In the genomic region with DNA sequence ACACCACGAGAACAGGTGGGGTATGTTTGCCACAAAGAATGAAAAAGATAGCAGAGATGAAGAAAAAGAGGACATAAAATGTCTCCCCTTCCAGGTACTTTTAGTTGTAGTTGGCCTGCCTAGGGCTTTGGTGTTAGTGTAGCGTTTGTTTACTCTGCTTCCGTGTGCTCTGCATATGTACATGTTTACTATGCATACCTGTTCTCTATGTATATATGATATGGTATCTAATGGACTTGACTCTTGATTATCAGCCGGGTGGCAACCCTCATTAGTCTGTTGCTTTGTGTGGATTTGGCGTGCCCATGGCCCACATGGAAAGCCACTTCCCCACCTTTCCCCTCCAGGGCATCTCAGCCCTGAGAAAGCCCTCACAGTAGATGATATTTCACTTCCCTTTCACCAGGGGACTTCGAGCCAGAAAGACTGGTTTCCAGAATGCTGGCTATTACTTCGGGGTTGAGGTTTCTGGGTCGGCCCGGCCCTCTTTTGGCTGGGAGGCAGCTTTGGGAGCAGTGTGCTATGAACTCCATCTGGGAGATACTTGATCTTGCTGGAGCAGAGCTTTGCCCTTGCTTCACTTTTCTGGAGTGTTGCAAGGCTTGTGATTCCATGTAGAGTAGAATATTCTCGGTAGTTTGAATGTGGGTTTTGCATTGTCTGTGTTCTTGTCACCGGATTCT, we compare ENCODE assay signal across 10 mouse cellular contexts. TPM values are rescaled to one million over a fixed set of nuclear protein-coding genes. Genes with fewer than 3 reads are reported as not detected.
A peak's percentile ranks its signal among the peaks of the same experiment; 100 is the strongest.
DNase-seq lines count a peak whose midpoint lies in the region; ATAC-seq lines count a peak whose summit lies in the region.
"Had no signal": no experiment of that assay in that cellular context is flagged by ENCODE, and none has a peak within 500 bp of the region (broad histone marks: within the 10 kb centered on the region; RNA-seq: fewer than 3 reads in every experiment).

No protein-coding gene starts in this region.

- ATAC-seq in embryonic facial prominence, embryonic 15.5 days (ENCODE audit: insufficient number of reproducible peaks, low FRiP score, low TSS enrichment, low read depth) = no peak
- peak; percentile 69; the same call in 1 of the 2 replicates for ATAC-seq in stomach, embryonic 16.5 days (ENCODE audit: insufficient read depth, low FRiP score)
- no peak for ATAC-seq in megakaryocyte, adult 5-6 weeks (ENCODE audit: poor library complexity, severe bottlenecking)

- H3K4me2 ChIP-seq in embryonic facial prominence, embryonic 15.5 days (replicated peaks) = no peak overlapping the region
- no peak overlapping the region for H3K4me2 ChIP-seq in stomach, embryonic 16.5 days (ENCODE audit: low read depth, low read length)
- H3K4me2 ChIP-seq: liver, embryonic 13.5 days had no signal

- 0 out of 2 replicates have a peak overlapping the region, but pooled peaks have one; percentile 4 for H3K27ac ChIP-seq in embryonic facial prominence, embryonic 15.5 days (replicated peaks)
- H3K27ac ChIP-seq in stomach, embryonic 16.5 days (ENCODE audit: low read length) = peak overlapping the region; percentile 14
- H3K27ac ChIP-seq: liver, embryonic 13.5 days had no signal

- H3K9ac ChIP-seq in embryonic facial prominence, embryonic 15.5 days = no peak overlapping the region
- H3K9ac ChIP-seq in stomach, embryonic 16.5 days (ENCODE audit: low read length) = no peak overlapping the region
- H3K9ac ChIP-seq: liver, embryonic 13.5 days had no signal

- no peaks in the 10 kb centered on the region for H3K27me3 ChIP-seq in embryonic facial prominence, embryonic 15.5 days
- H3K27me3 ChIP-seq in stomach, embryonic 16.5 days (ENCODE audit: control insufficient read depth, insufficient read depth, low read length) = no peaks in the 10 kb centered on the region
- H3K27me3 ChIP-seq: liver, embryonic 13.5 days had no signal

- DNase-seq in kidney, postnatal 14 days = peak; percentile 33
- no peak for DNase-seq in kidney, adult 9 months
- peak; percentile 35 to 36 for DNase-seq in heart, postnatal 10 days
- no peak for DNase-seq in thymus, postnatal 10 days (ENCODE audit: low spot score in 2 of 2)
- DNase-seq: layer of hippocampus, adult 9-11 months; liver, embryonic 13.5 days; right cerebral cortex, adult 18-20 months had no signal

- H3K36me3 ChIP-seq in embryonic facial prominence, embryonic 15.5 days = peaks cover 9% of the 10 kb centered on the region
- H3K36me3 ChIP-seq in stomach, embryonic 16.5 days (ENCODE audit: control insufficient read depth, insufficient read depth, low read length) = no peaks in the 10 kb centered on the region

- H3K4me1 ChIP-seq in embryonic facial prominence, embryonic 15.5 days = no peaks in the 10 kb centered on the region
- H3K4me1 ChIP-seq in stomach, embryonic 16.5 days (ENCODE audit: control insufficient read depth, insufficient read depth, low read length) = peaks cover 5% of the 10 kb centered on the region; the same call in 1 of the 2 replicates
- H3K4me1 ChIP-seq: liver, embryonic 13.5 days had no signal

- no peaks in the 10 kb centered on the region for H3K9me3 ChIP-seq in embryonic facial prominence, embryonic 15.5 days (replicated peaks)
- no peaks in the 10 kb centered on the region for H3K9me3 ChIP-seq in stomach, embryonic 16.5 days (replicated peaks; ENCODE audit: control insufficient read depth, low read length)
- H3K9me3 ChIP-seq: liver, embryonic 13.5 days had no signal

- no peak overlapping the region for H3K4me3 ChIP-seq in embryonic facial prominence, embryonic 15.5 days (replicated peaks)
- no peak overlapping the region for H3K4me3 ChIP-seq in stomach, embryonic 16.5 days (replicated peaks; ENCODE audit: low read length)
- H3K4me3 ChIP-seq: liver, embryonic 13.5 days had no signal

- 67% methylated on average over 11 of the region's 11 CpGs for WGBS in embryonic facial prominence, embryonic 15.5 days
- WGBS in stomach, embryonic 16.5 days = 60% methylated on average over 11 of the region's 11 CpGs

- intact Hi-C loops in heart, postnatal 10 days (cut with DNase I) = no loop called here

RNA-seq across cellular contexts. Expression of gene Drc1, which starts 9.4 kb away (rescaled TPM):
- 4.4 and 8.5 TPM in 2 replicates for polyA plus RNA-seq in embryonic facial prominence, embryonic 15.5 days (2015; fragmentation: Nextera tagmentation; extraction: Ambion mirVana)
- under 1 TPM; 0.10 to 0.53 TPM for total RNA-seq in heart, postnatal 10 days (2021)
- polyA plus RNA-seq in stomach, embryonic 16.5 days (2015; fragmentation: Nextera tagmentation; extraction: Ambion mirVana) = 0.59 and 1.4 TPM in 2 replicates
- 0.11 TPM in 1 of 2 replicates, not detected in the other for total RNA-seq in megakaryocyte, adult 5-6 weeks (2015)
- 0.28 TPM in 1 of 2 replicates, not detected in the other for total RNA-seq in megakaryocyte, adult 5-6 weeks (2017)

RNA-seq across cellular contexts. Expression of gene Selenoi, which starts 39.4 kb away (rescaled TPM):
- 16.0 and 17.5 TPM in 2 replicates for polyA plus RNA-seq in embryonic facial prominence, embryonic 15.5 days (2015; fragmentation: Nextera tagmentation; extraction: Ambion mirVana)
- total RNA-seq in heart, postnatal 10 days (2021) = 10 to 100 TPM; 17.4 to 19.8 TPM
- polyA plus RNA-seq in stomach, embryonic 16.5 days (2015; fragmentation: Nextera tagmentation; extraction: Ambion mirVana) = 21.4 and 26.7 TPM in 2 replicates
- 16.1 and 17.2 TPM in 2 replicates for total RNA-seq in megakaryocyte, adult 5-6 weeks (2015)
- 29.2 and 37.1 TPM in 2 replicates for total RNA-seq in megakaryocyte, adult 5-6 weeks (2017)

Comparison
In these comparisons a context has a peak if more than half of its experiments do, and no peak if none do; other contexts are left out.
1. DNase-seq: peak in kidney, postnatal 14 days (single experiment) and heart, postnatal 10 days (2 of 2); none in kidney, adult 9 months (single experiment) and thymus, postnatal 10 days (0 of 2).